Mouse (Mus musculus) liver, embryonic 16.5 days (tissue): ENCODE results near the gene Mlh3. TPM values are rescaled to one million over a fixed set of nuclear protein-coding genes. Genes with fewer than 3 reads are reported as not detected.

Experiments used
- ATAC-seq: fragments of 200-750 bp; cut with Nextera tagmentation; 2 replicates; pipeline ENCODE4 v1.8.0; 2017; ENCODE audit warnings: low read depth, mild to moderate bottlenecking, moderate number of reproducible peaks, moderate library complexity
- H3K27ac ChIP-seq: fragments of 300-500 bp; sonication (generic); 2 replicates; pipeline ENCODE4 v1.5.1; 2014; ENCODE audit warnings: mild to moderate bottlenecking, low read length
- H3K27me3 ChIP-seq: fragments of 300-500 bp; sonication (generic); 2 replicates; pipeline ENCODE4 v1.6.1; 2014; ENCODE audit warnings: low read depth, low read length, mixed read lengths; ENCODE audit not compliant: control insufficient read depth, insufficient read depth
- H3K36me3 ChIP-seq: fragments of 300-500 bp; sonication (generic); 2 replicates; pipeline ENCODE4 v1.6.1; 2014; ENCODE audit warnings: mild to moderate bottlenecking; ENCODE audit not compliant: control insufficient read depth, insufficient read depth
- H3K4me1 ChIP-seq: fragments of 300-500 bp; sonication (generic); 2 replicates; pipeline ENCODE4 v1.6.1; 2014; ENCODE audit warnings: low read depth, low read length, mixed read lengths; ENCODE audit not compliant: control insufficient read depth
- H3K4me2 ChIP-seq: fragments of 300-500 bp; sonication (generic); 2 replicates; pipeline ENCODE4 v1.6.1; 2014; ENCODE audit warnings: low read depth, low read length, mixed read lengths
- H3K4me3 ChIP-seq: fragments of 300-500 bp; sonication (generic); 2 replicates; pipeline ENCODE4 v1.5.1; 2014; ENCODE audit warnings: low read depth, mild to moderate bottlenecking, low read length
- H3K9ac ChIP-seq: fragments of 300-500 bp; sonication (generic); 2 replicates; pipeline ENCODE4 v1.6.1; 2014; ENCODE audit warnings: low read depth, low read length
- H3K9me3 ChIP-seq: fragments of 300-500 bp; sonication (generic); replicated peaks from 2 replicates; pipeline ENCODE4 v1.6.1; 2016; ENCODE audit warnings: low read length; ENCODE audit not compliant: control insufficient read depth
- WGBS: fragments of 180-500 bp; shearing (Covaris S2); extraction: QIAGEN DNeasy Blood & Tissue Kit; methylation state at CpG from one replicate; pipeline ENCODE4 v1.1.7; 2014; ENCODE audit not compliant: insufficient replicate concordance; 5-methylcytosine and 5-hydroxymethylcytosine counted together
- polyA plus RNA-seq: library from polyadenylated mRNA; unstranded; fragments of >200 nt; fragmentation: Nextera tagmentation; extraction: Ambion mirVana; gene quantifications from 2 replicates; pipeline ENCODE4 v1.2.1, GENCODE M21; 2015

Mlh3 gene
- polyA plus RNA-seq = 2.2 and 2.3 TPM in 2 replicates

DNA sequence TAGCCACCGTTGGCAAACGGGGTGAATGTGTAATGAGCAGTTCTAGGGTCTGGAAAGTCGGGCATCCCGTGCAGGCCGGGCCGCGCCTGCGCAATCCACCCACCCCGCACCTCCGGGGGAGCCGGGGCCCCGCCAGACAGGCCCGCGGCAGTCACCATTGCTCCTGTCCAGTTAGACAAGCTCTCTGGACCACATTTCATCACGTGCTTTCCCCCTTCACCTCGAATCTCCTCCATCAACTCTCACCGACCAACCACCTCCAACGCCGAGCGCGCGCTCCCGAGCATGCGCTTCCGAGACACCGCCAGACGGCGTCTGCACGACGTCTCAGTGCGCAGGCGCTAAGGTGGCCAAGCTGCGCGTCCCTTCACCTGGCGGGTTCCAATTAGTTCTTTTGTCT, at the start of gene Mlh3:
TSS of gene Mlh3 (minus strand) at position 281 of the 400 bp plus-strand sequence.
- Histone ChIP-seq H3K4me3 (peak within 1 kb of the TSS; percentile 79), H3K27ac (peak within 1 kb of the TSS; percentile 73), H3K9ac (peak within 1 kb of the TSS; percentile 76), H3K36me3 (no peaks in the 10 kb centered on the region; the same call in 1 of the 2 replicates), H3K9me3 (no peaks in the 10 kb centered on the region), H3K4me1 (peaks cover 8% of the 10 kb centered on the region), H3K27me3 (no peaks in the 10 kb centered on the region), H3K4me2 (peak within 1 kb of the TSS; percentile 79)
- peak; percentile 88 for ATAC-seq
- WGBS = under 1% methylated on average over 35 of the region's 35 CpGs

GRCm38 (mm10) chr12:85308651-85309050, 38.3 kb upstream of the Mlh3 start:
- 61% methylated on average over 3 of the region's 3 CpGs for WGBS
- Histone ChIP-seq H3K9ac (no peak overlapping the region), H3K36me3 (peaks cover 37% of the 10 kb centered on the region), H3K4me3 (no peak overlapping the region), H3K27me3 (no peaks in the 10 kb centered on the region), H3K4me1 (peaks cover 3% of the 10 kb centered on the region), H3K4me2 (no peak overlapping the region), H3K27ac (no peak overlapping the region), H3K9me3 (no peaks in the 10 kb centered on the region)
- ATAC-seq = no peak

DNA sequence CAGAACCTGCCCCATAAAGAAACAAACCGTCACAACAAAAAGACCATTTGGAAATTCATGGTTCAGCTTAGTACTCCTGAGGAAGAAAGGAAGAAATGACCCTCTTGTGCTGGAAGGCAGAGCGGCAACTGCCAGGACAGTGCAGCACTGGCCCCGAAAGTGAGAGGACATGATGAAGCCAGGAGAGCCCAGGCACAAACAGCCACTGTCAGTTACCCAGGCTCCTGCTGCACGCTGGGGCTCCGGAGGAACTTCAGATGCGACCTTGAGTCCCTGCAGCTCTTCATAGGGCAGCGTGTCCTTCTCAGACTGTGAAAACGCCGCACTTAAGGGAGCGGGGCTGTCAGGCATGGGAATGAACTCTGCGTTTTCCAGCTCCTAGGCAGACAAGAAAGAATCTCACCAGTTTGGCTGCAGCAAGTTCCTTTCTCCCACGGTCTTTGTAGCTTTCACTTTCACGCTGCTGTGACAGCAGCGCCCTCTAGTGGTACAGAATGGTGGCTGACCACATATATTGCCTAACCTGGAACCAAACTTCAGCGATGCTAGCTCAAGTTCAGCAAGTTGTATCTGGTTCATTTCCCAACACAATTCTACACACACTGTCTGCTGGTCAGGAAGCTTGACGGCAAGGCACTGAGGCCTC, 35.0 kb upstream of the Mlh3 start:
- H3K27ac ChIP-seq = no peak overlapping the region
- peaks cover 3% of the 10 kb centered on the region for H3K4me1 ChIP-seq
- 43% methylated on average over 16 of the region's 16 CpGs for WGBS
- H3K27me3 ChIP-seq = no peaks in the 10 kb centered on the region
- H3K9me3 ChIP-seq = no peaks in the 10 kb centered on the region
- ATAC-seq = peak; percentile 59; the same call in 1 of the 2 replicates
- H3K4me2 ChIP-seq = peak overlapping the region; percentile 54
- H3K9ac ChIP-seq = no peak overlapping the region
- H3K36me3 ChIP-seq = peaks cover 51% of the 10 kb centered on the region
- peak overlapping the region; percentile 42; the same call in 1 of the 2 replicates for H3K4me3 ChIP-seq

- H3K4me1 ChIP-seq = peaks cover 3% of the 10 kb centered on the region
- H3K27ac ChIP-seq = no peak overlapping the region
- peaks cover 50% of the 10 kb centered on the region for H3K36me3 ChIP-seq
- ATAC-seq = no peak
- no peaks in the 10 kb centered on the region for H3K27me3 ChIP-seq
- H3K9me3 ChIP-seq = no peaks in the 10 kb centered on the region
- 52% methylated on average over 4 of the region's 4 CpGs for WGBS
- no peak overlapping the region for H3K9ac ChIP-seq
- no peak overlapping the region for H3K4me3 ChIP-seq
- H3K4me2 ChIP-seq = peak overlapping the region; percentile 54; the same call in 1 of the 2 replicates
Measured at GRCm38 (mm10) chr12:85304725-85305124, 34.3 kb upstream of the Mlh3 start.

GRCm38 (mm10) chr12:85303256-85303655, 32.9 kb upstream of the Mlh3 start:
- Histone ChIP-seq H3K36me3 (peaks cover 46% of the 10 kb centered on the region), H3K4me2 (no peak overlapping the region), H3K4me3 (no peak overlapping the region), H3K27me3 (no peaks in the 10 kb centered on the region), H3K27ac (no peak overlapping the region), H3K4me1 (peaks cover 3% of the 10 kb centered on the region), H3K9ac (no peak overlapping the region), H3K9me3 (no peaks in the 10 kb centered on the region)
- no peak for ATAC-seq
- WGBS = 71% methylated on average over 2 of the region's 2 CpGs

- Histone ChIP-seq H3K4me2 (no peak overlapping the region), H3K9ac (no peak overlapping the region), H3K27me3 (no peaks in the 10 kb centered on the region), H3K4me3 (no peak overlapping the region), H3K4me1 (no peaks in the 10 kb centered on the region), H3K9me3 (no peaks in the 10 kb centered on the region), H3K36me3 (peaks cover 25% of the 10 kb centered on the region), H3K27ac (no peak overlapping the region)
- ATAC-seq = no peak
- WGBS = 68% methylated on average over 1 of the region's 1 CpGs
Measured at GRCm38 (mm10) chr12:85298835-85299180, 28.4 kb upstream of the Mlh3 start.

DNA sequence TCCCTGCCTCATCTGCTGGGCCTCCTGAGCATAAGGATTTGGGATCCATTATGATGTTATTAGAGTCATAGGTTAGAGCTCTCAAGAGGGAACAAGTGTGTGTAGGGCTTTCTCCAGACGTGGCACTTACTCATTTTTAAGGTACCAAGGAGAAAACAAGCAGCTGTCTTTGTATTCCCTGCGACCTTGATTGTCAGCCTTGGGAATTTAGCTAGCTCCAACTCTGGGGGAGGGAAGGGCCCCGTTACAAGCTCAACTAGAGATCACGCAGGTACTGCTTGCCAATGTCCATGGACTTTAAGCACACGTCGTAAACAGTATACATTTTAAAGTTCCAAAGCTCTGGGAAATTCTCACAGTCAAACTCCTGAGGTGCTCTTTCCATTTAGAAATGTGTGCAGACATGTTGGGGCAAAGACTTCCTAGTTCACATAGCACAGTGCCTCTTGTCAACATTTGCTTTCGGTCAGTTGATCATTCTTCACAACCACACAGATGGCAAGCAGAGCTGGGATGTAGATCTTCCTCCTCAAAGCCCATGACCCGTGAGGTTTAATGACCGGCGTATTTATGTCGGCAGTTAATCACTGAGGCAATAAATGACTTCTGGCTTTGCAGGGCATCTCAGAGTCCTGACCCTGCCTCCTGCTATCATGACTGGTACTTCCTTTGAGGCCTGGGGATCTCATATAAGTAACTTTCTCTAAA, 27.9 kb upstream of the Mlh3 start:
- no peak for ATAC-seq
- H3K9ac ChIP-seq = no peak overlapping the region
- H3K36me3 ChIP-seq = peaks cover 23% of the 10 kb centered on the region
- no peak overlapping the region for H3K4me2 ChIP-seq
- 76% methylated on average over 11 of the region's 11 CpGs for WGBS
- H3K4me3 ChIP-seq = no peak overlapping the region
- H3K9me3 ChIP-seq = no peaks in the 10 kb centered on the region
- no peaks in the 10 kb centered on the region for H3K27me3 ChIP-seq
- no peaks in the 10 kb centered on the region for H3K4me1 ChIP-seq
- no peak overlapping the region for H3K27ac ChIP-seq

- Histone ChIP-seq H3K36me3 (peaks cover 17% of the 10 kb centered on the region), H3K9ac (no peak overlapping the region), H3K27me3 (no peaks in the 10 kb centered on the region), H3K4me1 (no peaks in the 10 kb centered on the region), H3K4me2 (no peak overlapping the region), H3K27ac (no peak overlapping the region), H3K4me3 (no peak overlapping the region), H3K9me3 (no peaks in the 10 kb centered on the region)
- WGBS = 67% methylated on average over 10 of the region's 10 CpGs
- ATAC-seq = no peak
Measured at GRCm38 (mm10) chr12:85297345-85297997, 27.1 kb upstream of the Mlh3 start.

DNA sequence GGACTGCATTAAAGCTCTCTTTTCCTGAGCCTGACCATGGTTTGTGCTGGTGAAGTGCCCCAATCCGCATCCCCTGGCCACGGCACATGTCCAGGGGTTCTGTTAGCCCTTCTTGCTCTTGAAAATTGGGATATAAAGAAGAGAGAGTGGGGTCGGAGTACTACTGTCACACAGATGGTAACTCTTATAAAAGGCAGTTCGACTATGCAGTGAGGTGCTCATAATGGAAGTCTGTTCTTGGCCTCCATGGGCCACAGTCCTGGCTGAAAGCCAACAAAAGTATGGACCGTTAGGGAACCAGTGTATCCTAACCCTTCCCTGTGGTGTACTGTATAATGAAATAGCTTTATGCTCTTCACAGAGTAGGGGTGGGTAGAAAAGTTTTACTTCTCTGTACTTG, 26.5 kb upstream of the Mlh3 start:
- 78% methylated on average over 5 of the region's 5 CpGs for WGBS
- Histone ChIP-seq H3K9me3 (no peaks in the 10 kb centered on the region), H3K27me3 (no peaks in the 10 kb centered on the region), H3K4me1 (no peaks in the 10 kb centered on the region), H3K4me2 (no peak overlapping the region), H3K27ac (no peak overlapping the region), H3K36me3 (peaks cover 16% of the 10 kb centered on the region), H3K4me3 (no peak overlapping the region), H3K9ac (no peak overlapping the region)
- ATAC-seq = no peak
